Mouse (Mus musculus): ENCODE data around the gene Fetub.

- no peak for TF ChIP-seq CTCF (IDR thresholded peaks at IDR 0.05; ENCODE audit: insufficient read depth, low read depth, low read length)
- TF ChIP-seq POLR2A (IDR thresholded peaks at IDR 0.05; ENCODE audit: insufficient read depth, low read depth, low read length) = no peak
These were observed 34.7 kb upstream of the Fetub start for GRCm38 (mm10) chr16:22883441-22883840.
